Mouse (Mus musculus) liver, embryonic 14.5 days (tissue): ENCODE data around the gene Rbms3.

Experiments used
- CTCF ChIP-seq: IDR thresholded peaks from 2 replicates; pipeline ENCODE4 v1.5.1; 2016; ENCODE audit warnings: antibody characterized with exemption, low read depth, control low read depth
- EP300 ChIP-seq: IDR thresholded peaks from 2 replicates; pipeline ENCODE4 v1.6.1; 2016; ENCODE audit warnings: antibody characterized with exemption, low read depth

GRCm38 (mm10) chr9:117169196-117169595 is 460.5 kb downstream of the Rbms3 start:
- TF ChIP-seq EP300: no peak
- no peak for TF ChIP-seq CTCF
